Mouse (Mus musculus): ENCODE results near the gene Hba-a1. TPM values are rescaled to one million over a fixed set of nuclear protein-coding genes. Genes with fewer than 3 reads are reported as not detected.
A peak's percentile ranks its signal among the peaks of the same experiment; 100 is the strongest.

The Hba-a1 gene
- total and polyA plus RNA-seq, 2 experiments from 2014 or later = 405 to 490 TPM

DNA sequence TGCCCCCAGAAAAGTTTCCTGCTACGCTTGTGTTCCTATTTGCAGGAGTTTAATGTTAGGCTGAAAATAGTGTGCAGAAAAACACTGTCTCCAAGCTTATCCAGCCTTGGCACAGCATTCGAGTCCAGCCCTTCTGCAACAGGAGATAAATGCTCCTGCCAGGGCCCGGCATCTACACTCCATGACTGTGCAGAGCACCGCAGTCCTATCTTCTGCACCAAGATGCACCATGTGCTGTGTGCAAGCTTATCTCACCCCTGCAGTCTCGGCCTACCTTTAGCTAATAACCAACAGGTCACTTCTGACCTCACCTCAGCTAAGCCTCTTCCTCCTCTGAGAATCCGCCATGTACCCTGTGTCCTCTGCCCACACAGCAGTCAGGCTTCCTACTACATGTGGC, 37.7 kb upstream of the Hba-a1 start:
- Histone ChIP-seq H3K4me2 (ENCODE audit: low read depth) (no peak overlapping the region), H3K27me3 (ENCODE audit: insufficient read depth, low read length) (no peaks in the 10 kb centered on the region), H3K27ac (ENCODE audit: low read depth, low read length) (no peak overlapping the region), H3K9ac (no peak overlapping the region), H3K4me3 (ENCODE audit: low read depth, low read length) (no peak overlapping the region), H3K36me3 (ENCODE audit: insufficient read depth) (peaks cover 52% of the 10 kb centered on the region), H3K9me3 (ENCODE audit: low read length) (no peaks in the 10 kb centered on the region), H3K4me1 (ENCODE audit: insufficient read depth) (no peaks in the 10 kb centered on the region)
- ATAC-seq = no peak
- DNase-seq = no peak
- TF ChIP-seq CTCF (IDR thresholded peaks at IDR 0.05; ENCODE audit: low read depth) = no peak
- WGBS = 96% methylated on average over 6 of the region's 6 CpGs

DNA sequence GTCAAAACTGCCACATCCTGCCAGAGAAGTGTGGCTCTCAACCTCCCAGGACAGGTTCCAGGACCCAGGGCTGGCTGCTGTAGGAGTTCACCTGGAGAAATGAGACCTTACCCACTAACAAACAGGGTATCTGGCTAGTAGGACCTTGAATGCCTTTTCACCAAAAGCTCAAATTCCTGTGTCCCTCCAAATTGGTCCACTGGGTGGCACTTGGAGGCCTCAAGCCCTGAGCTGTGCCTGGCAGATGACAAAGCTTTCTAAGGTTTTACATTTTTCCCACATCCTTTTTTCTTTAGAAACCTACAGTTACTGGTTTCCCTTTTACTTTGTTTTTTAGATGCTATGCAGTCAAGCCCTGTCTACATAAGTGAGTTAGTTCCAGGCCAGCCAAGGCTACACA, 36.2 kb upstream of the Hba-a1 start:
- ATAC-seq (no peak), DNase-seq (no peak)
- H3K4me1 ChIP-seq (ENCODE audit: insufficient read depth) = no peaks in the 10 kb centered on the region
- H3K4me3 ChIP-seq (ENCODE audit: low read depth, low read length) = no peak overlapping the region
- H3K36me3 ChIP-seq (ENCODE audit: insufficient read depth) = peaks cover 59% of the 10 kb centered on the region
- TF ChIP-seq CTCF (IDR thresholded peaks at IDR 0.05; ENCODE audit: low read depth) = peak; percentile 50
- no peak overlapping the region for H3K4me2 ChIP-seq (ENCODE audit: low read depth)
- no peak overlapping the region for H3K27ac ChIP-seq (ENCODE audit: low read depth, low read length)
- H3K9me3 ChIP-seq (ENCODE audit: low read length) = no peaks in the 10 kb centered on the region
- H3K9ac ChIP-seq = no peak overlapping the region
- no peaks in the 10 kb centered on the region for H3K27me3 ChIP-seq (ENCODE audit: insufficient read depth, low read length)

DNA sequence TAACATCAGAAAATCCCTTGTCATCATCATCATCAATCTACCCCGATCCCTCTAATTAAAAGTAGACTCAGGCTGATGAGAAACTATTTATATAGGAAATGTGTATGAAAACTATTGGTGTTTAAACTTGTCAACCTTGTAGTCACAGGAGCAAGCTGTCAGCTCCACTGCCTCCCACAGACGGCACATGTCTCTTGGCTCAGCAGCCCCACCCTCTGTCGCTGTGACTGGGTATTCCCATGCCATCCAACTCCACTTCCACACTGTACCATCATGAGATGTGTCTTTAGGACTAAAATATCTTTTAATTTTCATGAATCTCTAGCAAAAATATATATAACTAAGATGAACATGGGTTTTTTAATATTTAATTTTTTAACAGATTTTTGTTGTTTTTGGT, 35.0 kb upstream of the Hba-a1 start:
- Histone ChIP-seq H3K9ac (no peak overlapping the region), H3K27ac (ENCODE audit: low read depth, low read length) (no peak overlapping the region), H3K36me3 (ENCODE audit: insufficient read depth) (peaks cover 56% of the 10 kb centered on the region), H3K9me3 (ENCODE audit: low read length) (no peaks in the 10 kb centered on the region), H3K4me1 (ENCODE audit: insufficient read depth) (no peaks in the 10 kb centered on the region), H3K4me2 (ENCODE audit: low read depth) (no peak overlapping the region), H3K4me3 (ENCODE audit: low read depth, low read length) (no peak overlapping the region), H3K27me3 (ENCODE audit: insufficient read depth, low read length) (no peaks in the 10 kb centered on the region)
- ATAC-seq (no peak), DNase-seq (no peak)
- no peak for TF ChIP-seq CTCF (IDR thresholded peaks at IDR 0.05; ENCODE audit: low read depth)
- WGBS = 79% methylated on average over 3 of the region's 3 CpGs

DNA sequence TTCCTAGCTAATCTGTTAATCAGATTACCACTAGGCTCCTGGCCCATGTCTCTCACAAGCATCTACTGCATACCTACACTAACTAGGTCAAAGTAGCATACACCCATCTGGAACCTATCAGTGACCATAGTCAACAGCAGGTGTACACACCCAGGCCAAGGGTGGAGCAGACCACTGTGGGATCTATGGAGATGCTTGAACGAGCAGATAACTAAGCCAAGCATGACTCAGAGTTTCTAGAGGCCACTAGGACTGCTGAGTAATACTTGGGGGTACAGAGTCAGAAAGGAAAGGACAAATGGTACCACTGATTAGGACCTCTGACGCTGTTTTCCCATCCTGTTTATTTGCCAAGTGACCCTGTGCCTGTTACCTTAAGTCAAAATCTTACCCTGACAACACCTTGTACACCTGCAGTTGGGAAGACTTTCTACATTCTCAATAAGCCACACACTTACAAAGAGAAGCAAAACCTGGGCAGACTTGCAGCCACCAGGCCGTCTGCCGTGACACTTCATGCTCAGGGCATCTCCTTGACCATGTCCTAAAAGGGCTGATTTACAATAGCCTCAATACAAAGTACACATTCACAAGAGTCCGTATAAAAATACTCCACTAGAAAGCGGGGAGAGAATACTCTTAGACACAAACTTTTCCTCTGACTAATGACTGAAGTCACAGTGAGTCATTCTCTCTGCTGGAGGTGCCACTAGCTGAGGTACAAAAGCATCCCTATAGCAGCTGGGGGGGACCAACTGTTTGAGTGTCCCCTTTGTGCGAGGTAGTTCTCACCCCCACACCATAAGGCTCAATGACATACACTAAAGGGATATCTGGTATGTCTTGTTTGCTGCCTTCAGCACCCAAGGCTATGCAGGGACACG, 32.2 kb upstream of the Hba-a1 start:
- H3K9ac ChIP-seq = no peak overlapping the region
- ATAC-seq (no peak), DNase-seq (no peak)
- H3K4me3 ChIP-seq (ENCODE audit: low read depth, low read length) = no peak overlapping the region
- no peak overlapping the region for H3K4me2 ChIP-seq (ENCODE audit: low read depth)
- WGBS = 91% methylated on average over 8 of the region's 8 CpGs
- H3K27me3 ChIP-seq (ENCODE audit: insufficient read depth, low read length) = no peaks in the 10 kb centered on the region
- peaks cover 57% of the 10 kb centered on the region for H3K36me3 ChIP-seq (ENCODE audit: insufficient read depth)
- no peak for TF ChIP-seq CTCF (IDR thresholded peaks at IDR 0.05; ENCODE audit: low read depth)
- H3K4me1 ChIP-seq (ENCODE audit: insufficient read depth) = no peaks in the 10 kb centered on the region
- H3K9me3 ChIP-seq (ENCODE audit: low read length) = no peaks in the 10 kb centered on the region
- no peak overlapping the region for H3K27ac ChIP-seq (ENCODE audit: low read depth, low read length)

DNA sequence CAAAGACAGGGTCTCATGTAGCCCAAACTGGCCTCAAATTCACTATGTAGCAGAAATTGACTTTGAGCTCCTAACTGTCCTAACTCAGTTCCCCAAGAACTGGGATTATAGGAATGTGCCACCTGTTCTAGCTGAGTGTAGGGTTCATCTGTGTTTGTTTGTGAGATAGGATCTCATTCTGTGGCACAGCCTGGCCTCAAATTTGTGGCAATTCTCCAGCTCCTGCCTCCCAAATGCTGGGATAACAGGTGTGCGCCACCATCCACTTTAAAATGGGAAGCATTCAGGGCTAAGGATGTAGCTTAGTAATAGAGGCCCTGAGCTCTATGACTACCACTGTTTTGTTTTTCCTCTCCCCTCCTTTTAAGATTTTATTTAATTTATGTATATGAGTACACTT, 30.2 kb upstream of the Hba-a1 start:
- ATAC-seq = no peak
- WGBS = 96% methylated on average over 1 of the region's 1 CpGs
- TF ChIP-seq CTCF (IDR thresholded peaks at IDR 0.05; ENCODE audit: low read depth) = no peak
- Histone ChIP-seq H3K4me1 (ENCODE audit: insufficient read depth) (no peaks in the 10 kb centered on the region), H3K4me3 (ENCODE audit: low read depth, low read length) (no peak overlapping the region), H3K9ac (no peak overlapping the region), H3K27ac (ENCODE audit: low read depth, low read length) (no peak overlapping the region), H3K36me3 (ENCODE audit: insufficient read depth) (peaks cover 38% of the 10 kb centered on the region), H3K4me2 (ENCODE audit: low read depth) (no peak overlapping the region), H3K27me3 (ENCODE audit: insufficient read depth, low read length) (no peaks in the 10 kb centered on the region), H3K9me3 (ENCODE audit: low read length) (no peaks in the 10 kb centered on the region)
- DNase-seq = no peak

DNA sequence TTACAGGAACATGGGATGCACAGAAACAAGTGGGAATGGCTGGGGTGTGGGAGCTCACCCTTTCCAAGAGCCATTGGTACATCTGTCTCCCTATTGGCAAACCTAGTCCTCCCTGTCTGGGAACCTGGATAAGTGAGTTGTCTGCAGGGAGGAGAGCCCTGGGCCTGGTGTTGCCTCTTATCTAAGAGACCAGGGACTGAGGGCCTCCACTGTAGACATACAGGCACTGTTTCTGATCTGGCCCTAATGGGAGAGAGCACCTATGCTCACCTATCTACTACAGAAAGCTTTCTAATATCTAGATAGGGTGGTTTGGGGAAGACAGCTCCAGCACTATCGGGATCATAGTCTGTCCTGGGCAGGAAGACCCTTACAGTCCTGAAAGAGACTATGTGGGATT, 27.2 kb upstream of the Hba-a1 start:
- no peaks in the 10 kb centered on the region for H3K9me3 ChIP-seq (ENCODE audit: low read length)
- H3K4me3 ChIP-seq (ENCODE audit: low read depth, low read length) = no peak overlapping the region
- no peak overlapping the region for H3K27ac ChIP-seq (ENCODE audit: low read depth, low read length)
- WGBS = 96% methylated on average over 1 of the region's 1 CpGs
- no peaks in the 10 kb centered on the region for H3K4me1 ChIP-seq (ENCODE audit: insufficient read depth)
- DNase-seq (no peak), ATAC-seq (no peak)
- no peaks in the 10 kb centered on the region for H3K27me3 ChIP-seq (ENCODE audit: insufficient read depth, low read length)
- no peak overlapping the region for H3K4me2 ChIP-seq (ENCODE audit: low read depth)
- H3K9ac ChIP-seq = no peak overlapping the region
- TF ChIP-seq CTCF (IDR thresholded peaks at IDR 0.05; ENCODE audit: low read depth) = no peak
- H3K36me3 ChIP-seq (ENCODE audit: insufficient read depth) = peaks cover 35% of the 10 kb centered on the region

DNA sequence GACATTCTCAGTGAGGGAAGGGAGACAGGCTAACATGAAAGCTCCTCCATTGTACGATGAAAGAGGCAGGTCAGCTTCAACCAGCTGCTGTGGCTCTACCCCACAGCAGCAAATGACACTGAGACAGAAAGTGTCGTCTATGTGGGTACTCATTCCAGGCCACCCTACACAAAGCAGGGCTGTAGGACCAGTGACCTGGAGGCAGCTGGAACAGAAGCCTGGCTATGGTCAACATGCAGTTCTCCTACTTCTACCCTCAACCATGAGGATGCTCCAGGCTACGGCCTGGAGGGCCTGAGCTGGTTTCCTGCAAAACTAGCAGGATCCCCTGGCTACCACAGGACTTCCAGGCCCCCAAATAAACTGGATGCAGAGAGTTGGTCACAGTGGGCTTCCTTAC, 26.7 kb upstream of the Hba-a1 start:
- Histone ChIP-seq H3K4me2 (ENCODE audit: low read depth) (no peak overlapping the region), H3K27me3 (ENCODE audit: insufficient read depth, low read length) (no peaks in the 10 kb centered on the region), H3K9me3 (ENCODE audit: low read length) (no peaks in the 10 kb centered on the region), H3K9ac (no peak overlapping the region), H3K4me3 (ENCODE audit: low read depth, low read length) (no peak overlapping the region), H3K36me3 (ENCODE audit: insufficient read depth) (peaks cover 33% of the 10 kb centered on the region), H3K27ac (ENCODE audit: low read depth, low read length) (no peak overlapping the region), H3K4me1 (ENCODE audit: insufficient read depth) (no peaks in the 10 kb centered on the region)
- DNase-seq = no peak
- no peak for ATAC-seq
- TF ChIP-seq CTCF (IDR thresholded peaks at IDR 0.05; ENCODE audit: low read depth) = no peak
- 93% methylated on average over 3 of the region's 3 CpGs for WGBS
